Mouse (Mus musculus) heart, adult 2 months (tissue): Measurements from ENCODE around the gene Stard7. TPM values are rescaled to one million over a fixed set of nuclear protein-coding genes. Genes with fewer than 3 reads are reported as not detected.
"Not testable (repeated sequence)": the region's sequence is repeated elsewhere in the genome, so short reads cannot be mapped to it uniquely, and the experiment has no call there.

Experiments used
- DNase-seq, 2 experiments: peaks; one replicate each; pipeline ENCODE4 v3.0.0; 2021
- H3K27ac ChIP-seq: fragments of 200-600 bp; 2 replicates; pipeline ENCODE4 v1.8.1; 2022
- H3K27me3 ChIP-seq: fragments of 200-500 bp; 2 replicates; pipeline ENCODE4 v1.6.1; 2012; ENCODE audit warnings: mild to moderate bottlenecking, low read length, inconsistent platforms, mixed read lengths; ENCODE audit not compliant: control insufficient read depth, insufficient read depth
- H3K36me3 ChIP-seq: fragments of 200-500 bp; 2 replicates; pipeline ENCODE4 v1.6.1; 2012; ENCODE audit warnings: low read length, inconsistent platforms; ENCODE audit not compliant: control insufficient read depth, insufficient read depth
- H3K4me1 ChIP-seq: fragments of 200-500 bp; 2 replicates; pipeline ENCODE4 v1.6.1; 2011; ENCODE audit warnings: low read length; ENCODE audit not compliant: control insufficient read depth, insufficient read depth
- H3K4me3 ChIP-seq: fragments of 200-600 bp; 2 replicates; pipeline ENCODE4 v1.8.1; 2022
- H3K79me2 ChIP-seq: fragments of 200-500 bp; replicated peaks from 2 replicates; pipeline ENCODE4 v1.6.1; 2012; ENCODE audit warnings: mild to moderate bottlenecking, inconsistent platforms, low read length, moderate library complexity, mixed read lengths; ENCODE audit not compliant: control insufficient read depth, insufficient read depth
- H3K9ac ChIP-seq: fragments of 200-500 bp; 2 replicates; pipeline ENCODE4 v1.6.1; 2012; ENCODE audit warnings: low read depth, mild to moderate bottlenecking, control low read depth, inconsistent platforms, low read length, mixed read lengths
- CTCF ChIP-seq: fragments of 200-600 bp; IDR thresholded peaks from 2 replicates; pipeline ENCODE4 v1.8.1; 2022; ENCODE audit warnings: antibody characterized with exemption, mild to moderate bottlenecking, moderate library complexity
- EP300 ChIP-seq: fragments of 200-500 bp; IDR thresholded peaks from 2 replicates; pipeline ENCODE4 v1.6.1; 2011; ENCODE audit warnings: low read depth, low read length, control low read depth; ENCODE audit not compliant: insufficient read depth
- POLR2A ChIP-seq: fragments of 200-500 bp; IDR thresholded peaks from 2 replicates; pipeline ENCODE4 v1.6.1; 2011; ENCODE audit warnings: mild to moderate bottlenecking, low read depth, low read length, control low read depth; ENCODE audit not compliant: insufficient read depth
- WGBS: fragments of 180-500 bp; shearing (Covaris S2); methylation state at CpG from one replicate; pipeline ENCODE4 v1.1.7; 2018; 5-methylcytosine and 5-hydroxymethylcytosine counted together
- intact Hi-C: fragments of 180-260 bp; cut with DNase I; formaldehyde crosslinking; loops from one replicate; pipeline ENCODE4 v1.15.1; 2025
- polyA plus RNA-seq: library from polyadenylated mRNA; depleted of rRNA; stranded (reverse); fragments of >200 nt; gene quantifications from 2 replicates; pipeline ENCODE4 v1.2.3, GENCODE M21; 2012
- total RNA-seq, 2 experiments: library from RNA; stranded (reverse); gene quantifications; 2 replicates each; pipeline ENCODE4 v1.2.3; 2021

The Stard7 gene
- total and polyA plus RNA-seq, 3 experiments = 64.0 to 165 (median 150) TPM

DNA sequence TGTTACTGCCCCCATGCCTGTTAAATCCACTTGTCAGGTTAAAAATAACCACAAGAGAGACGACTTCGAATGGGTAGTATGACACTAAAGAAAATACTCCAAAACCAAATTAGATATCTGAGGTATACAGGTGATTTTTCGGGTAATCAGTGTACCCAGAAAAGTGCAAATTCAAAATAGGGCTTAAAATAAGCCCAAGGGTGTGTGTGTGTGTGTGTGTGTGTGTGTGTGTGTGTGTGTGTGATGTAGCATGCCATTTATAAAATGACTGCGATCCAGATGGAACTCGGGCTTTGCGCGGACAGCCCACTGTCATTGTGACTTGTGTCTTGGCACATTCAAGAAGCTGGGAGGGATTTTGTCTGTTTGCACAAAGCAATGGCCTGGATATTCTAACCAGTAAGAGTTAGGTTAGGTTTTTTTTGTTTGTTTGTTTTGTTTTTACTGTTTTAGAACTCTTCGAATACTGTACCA, 1.1 kb downstream of the Stard7 start:
- DNase-seq = no peak
- intact Hi-C loops = no loop called here

DNA sequence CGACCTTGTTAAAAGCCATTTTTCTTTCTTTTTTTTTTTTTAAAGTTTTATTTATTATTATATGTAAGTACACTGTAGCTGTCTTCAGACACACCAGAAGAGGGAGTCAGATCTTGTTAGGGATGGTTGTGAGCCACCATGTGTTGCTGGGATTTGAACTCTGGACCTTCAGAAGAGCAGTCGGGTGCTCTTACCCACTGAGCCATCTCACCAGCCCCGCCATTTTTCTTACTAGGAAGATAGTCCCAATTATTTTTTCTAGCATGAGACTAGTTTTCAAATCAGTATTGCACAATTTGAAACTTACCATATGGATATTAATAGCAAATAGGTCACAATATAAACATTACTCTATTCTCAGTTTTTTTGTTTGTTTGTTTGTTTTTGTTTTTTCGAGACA, 2.0 kb downstream of the Stard7 start:
- DNase-seq, H3K4me1 ChIP-seq, H3K9ac ChIP-seq, intact Hi-C loops, H3K27me3 ChIP-seq, H3K79me2 ChIP-seq, H3K27ac ChIP-seq, H3K4me3 ChIP-seq: not testable (repeated sequence)
- peaks cover 13% of the 10 kb centered on the region for H3K36me3 ChIP-seq
- WGBS = 74% methylated on average over 4 of the region's 4 CpGs

More for the DNA sequence above, 1.1 kb downstream of the Stard7 start:
- H3K4me1 ChIP-seq = peaks cover 6% of the 10 kb centered on the region
- H3K36me3 ChIP-seq = peaks cover 10% of the 10 kb centered on the region
- H3K4me3 ChIP-seq = peak overlapping the region; percentile 79
- peak overlapping the region; percentile 79 for H3K9ac ChIP-seq
- WGBS = 3% methylated on average over 8 of the region's 8 CpGs
- peak overlapping the region; percentile 99 for H3K27ac ChIP-seq
- no peak for TF ChIP-seq EP300
- TF ChIP-seq CTCF = no peak
- TF ChIP-seq POLR2A = no peak
- H3K27me3 ChIP-seq = no peaks in the 10 kb centered on the region
- H3K79me2 ChIP-seq = peaks cover 5% of the 10 kb centered on the region

DNA sequence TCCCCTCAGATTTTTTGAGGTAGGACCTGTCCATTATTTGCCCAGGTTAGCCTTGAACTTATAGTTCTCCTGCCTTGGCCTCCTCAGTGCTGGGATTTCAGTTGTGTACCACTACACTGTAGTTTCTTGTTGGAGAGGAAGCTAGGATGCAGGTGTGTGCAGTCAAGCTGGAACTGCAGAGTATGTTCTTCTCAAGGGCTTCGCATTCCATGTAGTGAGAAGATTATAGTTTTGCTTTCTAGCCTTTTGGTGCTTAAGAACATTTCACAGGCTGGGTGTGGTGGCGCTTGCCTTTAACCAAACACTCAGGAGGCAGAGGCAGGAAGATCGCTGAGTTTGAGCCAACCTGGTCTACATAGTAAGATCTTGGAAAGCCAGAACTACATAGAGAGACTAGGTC, 2.8 kb downstream of the Stard7 start:
- Histone ChIP-seq H3K27ac (no peak overlapping the region), H3K4me1 (peaks cover 6% of the 10 kb centered on the region), H3K79me2 (peaks cover 5% of the 10 kb centered on the region), H3K9ac (no peak overlapping the region), H3K4me3 (no peak overlapping the region), H3K36me3 (peaks cover 13% of the 10 kb centered on the region), H3K27me3 (no peaks in the 10 kb centered on the region)
- WGBS = 87% methylated on average over 3 of the region's 3 CpGs
- DNase-seq = no peak
- intact Hi-C loops = no loop called here
- TF ChIP-seq CTCF (no peak), POLR2A (no peak), EP300 (no peak)

DNA sequence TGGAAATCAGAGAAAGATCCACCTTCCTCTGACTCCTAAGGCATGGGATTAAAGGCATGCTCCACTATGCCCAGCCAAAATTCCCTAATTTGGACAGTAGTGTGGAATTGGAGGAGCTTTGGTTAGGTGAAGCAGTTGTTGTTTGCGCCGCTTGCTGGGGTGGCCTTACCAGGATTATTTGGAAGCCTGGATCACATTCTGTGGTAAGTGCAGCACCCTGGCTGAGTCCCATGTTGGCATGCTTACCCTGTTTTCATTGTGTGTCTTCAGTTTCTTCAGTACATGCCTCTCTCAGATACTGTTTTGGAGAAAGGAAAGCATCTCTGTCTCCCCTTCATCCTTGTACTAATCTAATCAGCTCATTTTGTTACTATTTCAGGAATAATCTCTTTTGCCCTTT, 4.6 kb downstream of the Stard7 start:
- H3K4me1 ChIP-seq = peaks cover 6% of the 10 kb centered on the region
- TF ChIP-seq EP300 (no peak), CTCF (no peak), POLR2A (no peak)
- H3K9ac ChIP-seq = no peak overlapping the region
- H3K27me3 ChIP-seq = no peaks in the 10 kb centered on the region
- peak overlapping the region; percentile 7; the same call in 1 of the 2 replicates for H3K4me3 ChIP-seq
- peaks cover 8% of the 10 kb centered on the region for H3K79me2 ChIP-seq
- DNase-seq = no peak
- H3K27ac ChIP-seq = peak overlapping the region; percentile 53
- H3K36me3 ChIP-seq = peaks cover 17% of the 10 kb centered on the region
- 48% methylated on average over 2 of the region's 2 CpGs for WGBS
- intact Hi-C loops = no loop called here

DNA sequence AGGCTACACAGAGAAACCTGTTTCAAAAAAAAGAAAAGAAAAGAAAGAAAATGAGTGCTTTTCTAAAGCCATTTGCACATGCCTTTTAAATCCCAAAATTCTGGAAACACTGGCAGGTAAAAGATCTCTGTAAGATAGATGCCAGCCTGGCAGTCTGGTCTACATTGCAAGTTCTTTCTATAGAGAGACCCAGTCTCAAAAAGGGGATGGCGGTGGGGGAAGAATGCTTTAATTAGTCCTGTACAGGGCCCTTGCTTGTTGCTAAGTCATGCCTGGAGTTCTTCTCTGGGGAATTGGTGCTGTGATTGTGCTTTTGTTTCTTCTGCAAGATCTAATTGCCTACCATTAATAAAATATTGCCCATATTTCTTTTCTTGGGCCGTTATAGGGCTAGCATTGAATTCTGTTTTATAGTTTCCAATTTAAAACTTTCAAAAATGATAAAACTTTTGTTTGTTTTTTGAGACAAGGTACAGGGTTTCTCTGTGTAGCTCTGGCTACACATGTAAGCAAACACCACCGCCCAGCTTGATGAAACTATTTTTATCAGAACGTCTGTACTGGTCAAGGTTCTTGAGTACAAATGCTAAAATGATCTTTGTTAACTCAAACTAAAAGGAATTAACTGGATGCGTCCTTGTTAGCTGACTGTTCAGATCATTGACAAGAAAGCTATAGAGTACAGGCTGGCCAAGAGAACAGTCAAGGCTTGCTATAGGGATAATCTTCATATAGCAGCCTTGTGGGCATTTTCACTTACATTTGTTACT, 5.7 kb downstream of the Stard7 start:
- H3K4me3 ChIP-seq = peak overlapping the region; percentile 19; the same call in 1 of the 2 replicates
- peak overlapping the region; percentile 45 for H3K9ac ChIP-seq
- H3K27ac ChIP-seq = peak overlapping the region; percentile 72
- 51% methylated on average over 5 of the region's 5 CpGs for WGBS
- no peaks in the 10 kb centered on the region for H3K27me3 ChIP-seq
- no peak for DNase-seq
- H3K4me1 ChIP-seq = peaks cover 6% of the 10 kb centered on the region
- TF ChIP-seq CTCF (no peak), EP300 (no peak), POLR2A (no peak)
- intact Hi-C loops = no loop called here
- peaks cover 17% of the 10 kb centered on the region for H3K36me3 ChIP-seq
- peaks cover 8% of the 10 kb centered on the region for H3K79me2 ChIP-seq

DNA sequence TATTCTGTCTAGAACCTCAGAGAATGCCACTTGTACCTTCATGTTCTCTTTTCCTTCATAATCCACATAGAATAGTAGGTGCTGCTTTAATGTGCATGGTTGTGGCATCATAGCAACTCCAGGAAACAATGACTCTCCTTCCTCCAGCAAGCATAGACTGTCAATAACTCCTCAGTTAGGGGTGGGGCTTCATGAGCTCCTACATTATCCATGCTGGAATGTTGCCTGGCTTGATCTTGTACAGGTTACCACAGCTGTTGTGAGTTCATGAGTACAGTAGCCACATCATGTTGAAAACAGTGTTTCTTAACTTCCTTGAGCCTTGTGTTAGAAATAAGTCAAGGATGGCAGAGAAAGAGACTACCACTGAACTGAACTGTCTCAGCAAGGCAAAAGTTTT, 8.1 kb downstream of the Stard7 start:
- Histone ChIP-seq H3K4me3 (no peak overlapping the region), H3K27me3 (no peaks in the 10 kb centered on the region), H3K4me1 (peaks cover 3% of the 10 kb centered on the region), H3K36me3 (peaks cover 10% of the 10 kb centered on the region), H3K9ac (no peak overlapping the region), H3K79me2 (peaks cover 5% of the 10 kb centered on the region), H3K27ac (no peak overlapping the region)
- TF ChIP-seq CTCF (no peak), EP300 (no peak), POLR2A (no peak)
- DNase-seq = no peak
- intact Hi-C loops = no loop called here
